Mouse (Mus musculus) midbrain, embryonic 15.5 days (tissue): ENCODE measurements around the gene Ganab. TPM values are rescaled to one million over a fixed set of nuclear protein-coding genes. Genes with fewer than 3 reads are reported as not detected.
A peak's percentile ranks its signal among the peaks of the same experiment; 100 is the strongest.

Experiments
- ATAC-seq: fragments of 200-750 bp; cut with Nextera tagmentation; replicated peaks from 2 replicates; pipeline ENCODE4 v1.8.0; 2017; ENCODE audit warnings: moderate TSS enrichment
- H3K27ac ChIP-seq: fragments of 300-500 bp; sonication (generic); 2 replicates; pipeline ENCODE4 v1.5.1; 2015; ENCODE audit warnings: mild to moderate bottlenecking, inconsistent platforms
- H3K27me3 ChIP-seq: fragments of 300-500 bp; sonication (generic); replicated peaks from 2 replicates; pipeline ENCODE4 v1.6.1; 2015; ENCODE audit warnings: inconsistent platforms
- H3K36me3 ChIP-seq: fragments of 300-500 bp; sonication (generic); replicated peaks from 2 replicates; pipeline ENCODE4 v1.6.1; 2015; ENCODE audit warnings: inconsistent platforms
- H3K4me1 ChIP-seq: fragments of 300-500 bp; sonication (generic); 2 replicates; pipeline ENCODE4 v1.6.1; 2015; ENCODE audit warnings: inconsistent platforms
- H3K4me2 ChIP-seq: fragments of 300-500 bp; sonication (generic); 2 replicates; pipeline ENCODE4 v1.6.1; 2015; ENCODE audit warnings: inconsistent platforms, mild to moderate bottlenecking, moderate library complexity
- H3K4me3 ChIP-seq: fragments of 300-500 bp; sonication (generic); 2 replicates; pipeline ENCODE4 v1.5.1; 2015; ENCODE audit warnings: mild to moderate bottlenecking, inconsistent platforms
- H3K9ac ChIP-seq: fragments of 300-500 bp; sonication (generic); 2 replicates; pipeline ENCODE4 v1.6.1; 2015; ENCODE audit warnings: mild to moderate bottlenecking, inconsistent platforms
- H3K9me3 ChIP-seq: fragments of 300-500 bp; sonication (generic); 2 replicates; pipeline ENCODE4 v1.6.1; 2016; ENCODE audit warnings: inconsistent platforms
- WGBS: fragments of 180-500 bp; shearing (Covaris S2); methylation state at CpG from one replicate; pipeline ENCODE4 v1.1.7; 2015; ENCODE audit warnings: mixed read lengths; 5-methylcytosine and 5-hydroxymethylcytosine counted together
- polyA plus RNA-seq: library from polyadenylated mRNA; unstranded; fragments of >200 nt; fragmentation: Nextera tagmentation; extraction: Ambion mirVana; gene quantifications from 2 replicates; pipeline ENCODE4 v1.2.1, GENCODE M21; 2015

Gene Ganab
- polyA plus RNA-seq, 1 experiment from 2014 or later = 88.8 TPM

DNA sequence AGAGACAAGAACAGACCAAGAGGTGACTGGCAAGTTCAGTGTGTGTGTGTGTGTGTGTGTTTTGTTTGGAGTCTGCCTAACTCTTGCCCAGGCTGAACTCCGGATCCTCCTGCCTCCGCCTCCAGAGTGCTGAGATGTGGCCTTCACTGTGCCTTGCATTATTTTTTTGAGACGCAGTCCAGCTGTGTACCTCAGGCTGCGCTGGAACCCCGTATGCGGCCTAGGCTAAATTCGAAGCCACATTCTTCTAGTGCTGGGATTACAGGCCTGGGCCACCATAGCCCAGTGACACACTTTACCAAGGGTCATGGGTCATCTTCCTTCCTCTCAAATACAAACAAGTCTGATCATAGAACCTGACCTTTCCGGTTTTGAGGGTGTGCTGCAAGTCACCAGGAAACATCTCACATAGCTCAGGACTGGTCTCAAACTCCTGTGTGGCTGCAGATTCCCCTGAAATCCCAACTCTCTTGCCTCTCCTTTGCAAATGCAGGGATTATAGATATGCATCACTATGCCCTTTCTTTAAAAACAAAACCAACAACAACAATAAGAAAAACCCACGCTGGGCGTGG, 25.5 kb upstream of the Ganab start:
- no peaks in the 10 kb centered on the region for H3K9me3 ChIP-seq
- no peaks in the 10 kb centered on the region for H3K27me3 ChIP-seq
- peaks cover 15% of the 10 kb centered on the region for H3K4me1 ChIP-seq
- peaks cover 28% of the 10 kb centered on the region for H3K36me3 ChIP-seq
- H3K4me2 ChIP-seq = peak overlapping the region; percentile 91
- H3K27ac ChIP-seq = no peak overlapping the region
- WGBS = 84% methylated on average over 10 of the region's 10 CpGs
- peak overlapping the region; percentile 93 for H3K4me3 ChIP-seq
- ATAC-seq = no peak
- peak overlapping the region; percentile 97 for H3K9ac ChIP-seq

DNA sequence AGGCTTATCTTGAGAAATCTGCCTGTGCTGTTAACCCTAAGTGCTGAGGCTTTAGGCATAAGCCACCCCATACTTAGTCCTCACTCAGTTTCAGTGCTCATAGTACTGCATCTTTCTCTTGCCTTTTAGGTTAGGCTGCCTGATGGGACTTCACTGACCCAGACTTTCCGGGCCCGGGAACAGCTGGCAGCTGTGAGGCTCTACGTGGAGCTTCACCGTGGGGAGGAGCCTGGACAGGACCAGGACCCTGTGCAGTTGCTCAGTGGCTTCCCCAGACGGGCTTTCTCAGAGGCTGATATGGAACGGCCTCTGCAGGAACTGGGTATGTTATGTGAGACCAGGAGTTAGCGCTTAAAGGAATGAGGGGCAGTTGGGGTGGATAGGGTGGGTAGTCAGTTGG, 22.8 kb upstream of the Ganab start:
- Histone ChIP-seq H3K9ac (no peak overlapping the region), H3K4me1 (peaks cover 23% of the 10 kb centered on the region), H3K36me3 (peaks cover 28% of the 10 kb centered on the region), H3K4me2 (no peak overlapping the region), H3K27ac (no peak overlapping the region), H3K4me3 (no peak overlapping the region), H3K27me3 (no peaks in the 10 kb centered on the region), H3K9me3 (no peaks in the 10 kb centered on the region)
- no peak for ATAC-seq
- WGBS = 93% methylated on average over 7 of the region's 7 CpGs

DNA sequence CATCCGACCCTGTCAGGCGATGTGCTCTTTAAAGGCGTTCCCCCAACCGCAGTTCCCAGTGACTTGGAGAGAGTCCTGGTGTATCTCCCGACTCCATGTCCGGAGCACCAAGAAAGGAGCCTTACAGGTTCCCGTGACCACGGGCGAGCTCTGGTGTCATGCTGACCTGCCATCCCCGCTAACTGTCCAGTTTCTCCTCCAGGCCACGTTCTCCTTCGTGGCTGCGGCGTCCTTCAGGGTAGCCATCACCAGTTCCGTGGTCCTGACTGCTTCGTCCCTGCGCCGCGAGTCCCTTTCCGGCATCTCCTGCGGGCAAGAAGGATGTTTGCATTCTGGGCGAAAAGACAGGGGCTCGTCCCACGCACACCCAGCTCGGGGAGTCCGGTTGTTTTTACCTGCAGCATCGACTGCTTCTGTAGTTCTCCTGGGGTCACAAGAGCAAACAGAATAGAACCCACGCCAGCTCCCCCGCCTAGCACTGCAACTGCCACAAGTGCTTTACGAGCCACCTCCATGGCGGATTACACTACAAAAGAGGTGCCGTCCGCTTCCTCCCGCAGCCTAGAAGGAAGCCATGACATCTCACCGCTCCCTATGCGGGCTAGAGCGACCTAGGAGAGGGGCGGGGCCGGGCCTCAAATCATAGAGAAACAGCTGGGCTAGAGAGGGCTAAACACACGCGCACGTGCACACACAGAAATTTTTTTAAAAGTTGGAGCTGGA, 17.4 kb upstream of the Ganab start, which contains the start of gene Uqcc3:
TSS of gene Uqcc3 (minus strand) at position 613 of the 723 bp plus-strand sequence.
- Histone ChIP-seq H3K27ac (peak within 1 kb of the TSS; percentile 84), H3K36me3 (peaks cover 6% of the 10 kb centered on the region; the same call in 1 of the 2 replicates), H3K4me2 (peak within 1 kb of the TSS; percentile 76), H3K4me1 (peaks cover 15% of the 10 kb centered on the region), H3K27me3 (no peaks in the 10 kb centered on the region), H3K9ac (peak within 1 kb of the TSS; percentile 79), H3K9me3 (no peaks in the 10 kb centered on the region), H3K4me3 (peak within 1 kb of the TSS; percentile 65)
- ATAC-seq = peak; percentile 98
- whole genome bisulfite sequencing = under 1% methylated on average over 42 of the region's 42 CpGs

DNA sequence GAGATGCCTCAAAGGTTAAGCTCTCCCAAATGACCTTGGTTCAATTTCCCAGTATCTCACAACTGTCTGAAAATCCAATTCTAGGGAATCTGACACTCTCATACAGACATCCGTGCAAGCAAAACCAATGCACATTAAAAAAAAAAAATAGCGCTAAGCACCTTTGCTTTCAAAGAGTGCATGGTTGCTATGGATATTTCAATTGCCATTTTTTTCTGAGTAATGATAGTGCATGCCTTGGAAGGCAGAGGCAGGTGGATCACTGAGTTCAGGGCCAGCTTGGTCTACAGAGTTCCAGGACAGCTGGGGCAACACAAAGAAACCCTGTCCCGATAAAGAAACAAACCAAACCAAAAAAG, 16.9 kb upstream of the Ganab start:
- H3K9ac ChIP-seq = peak overlapping the region; percentile 79
- H3K4me3 ChIP-seq = peak overlapping the region; percentile 65
- ATAC-seq = peak; percentile 26; the same call in 1 of the 2 replicates
- 9% methylated on average over 3 of the region's 3 CpGs for WGBS
- H3K4me1 ChIP-seq = peaks cover 15% of the 10 kb centered on the region
- peak overlapping the region; percentile 76 for H3K4me2 ChIP-seq
- peak overlapping the region; percentile 84; the same call in 1 of the 2 replicates for H3K27ac ChIP-seq
- no peaks in the 10 kb centered on the region for H3K9me3 ChIP-seq
- H3K36me3 ChIP-seq = 0 out of 2 replicates have a peak, but pooled peaks cover 4% of the 10 kb centered on the region
- no peaks in the 10 kb centered on the region for H3K27me3 ChIP-seq

DNA sequence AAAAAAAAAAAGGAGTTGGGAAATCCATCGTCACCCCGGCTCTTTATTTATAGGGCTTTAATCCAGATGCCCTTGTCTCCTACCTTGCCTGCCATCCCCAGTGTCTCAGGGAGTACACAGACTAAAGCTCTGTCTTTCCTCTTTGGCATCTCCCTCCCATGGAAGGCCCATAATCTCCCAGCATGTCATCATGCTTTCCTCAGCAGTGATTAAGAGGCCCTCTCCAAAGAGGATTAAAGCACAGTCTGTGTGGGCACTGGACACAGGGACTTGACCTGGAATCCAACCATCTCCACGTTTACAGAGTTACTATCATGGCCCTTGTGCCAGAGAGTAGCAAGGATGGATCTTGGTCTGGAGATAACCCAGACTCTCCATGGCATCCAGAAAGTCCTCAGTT, 14.3 kb upstream of the Ganab start, which contains the start of the genes Lbhd1 and Gm49403:
TSS of gene Lbhd1 (plus strand) at position 117 of the 400 bp plus-strand sequence.
TSS of gene Gm49403 (plus strand) at position 315 of the 400 bp plus-strand sequence.
- 71% methylated on average over 3 of the region's 3 CpGs for WGBS
- Histone ChIP-seq H3K27me3 (no peaks in the 10 kb centered on the region), H3K9me3 (no peaks in the 10 kb centered on the region), H3K9ac (no peak within 1 kb of the TSS), H3K4me2 (no peak within 1 kb of the TSS), H3K4me3 (no peak within 1 kb of the TSS), H3K4me1 (peaks cover 22% of the 10 kb centered on the region), H3K36me3 (no peaks in the 10 kb centered on the region), H3K27ac (no peak within 1 kb of the TSS)
- ATAC-seq = no peak

DNA sequence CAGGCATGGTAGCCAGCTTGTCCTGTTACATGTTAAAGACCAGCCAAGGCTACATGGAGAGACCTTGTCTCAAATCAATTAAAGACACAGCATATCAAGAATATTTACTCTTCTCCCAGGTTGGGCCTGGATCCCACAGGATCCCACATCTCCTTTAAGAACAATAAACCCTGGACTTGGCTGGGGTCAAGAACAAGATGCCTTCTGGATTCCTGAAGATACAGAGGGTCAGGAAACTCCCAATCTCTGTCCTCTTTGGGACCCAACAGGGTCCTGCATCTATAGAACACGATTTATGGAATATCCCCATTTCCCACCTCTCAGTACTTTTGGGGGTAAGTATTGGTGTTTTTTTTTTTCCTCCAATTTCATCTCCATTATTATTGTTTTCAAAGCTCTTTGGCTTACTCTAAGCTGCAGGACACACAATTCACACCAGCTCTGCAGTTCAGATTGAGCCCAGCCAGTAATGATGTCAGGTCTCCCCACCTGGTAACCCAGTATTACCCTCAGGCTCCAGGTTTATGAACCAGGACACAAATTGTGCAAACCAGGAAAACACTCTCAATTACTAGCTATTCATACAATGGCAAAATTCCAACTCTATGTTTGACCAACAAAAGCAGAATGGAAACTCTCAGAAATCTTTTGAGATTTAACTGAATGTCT, 10.8 kb upstream of the Ganab start:
- no peak overlapping the region for H3K27ac ChIP-seq
- H3K4me2 ChIP-seq = 0 out of 2 replicates have a peak overlapping the region, but pooled peaks have one; percentile 79
- ATAC-seq = no peak
- H3K27me3 ChIP-seq = no peaks in the 10 kb centered on the region
- 47% methylated on average over 1 of the region's 1 CpGs for WGBS
- H3K4me3 ChIP-seq = no peak overlapping the region
- no peak overlapping the region for H3K9ac ChIP-seq
- H3K4me1 ChIP-seq = peaks cover 15% of the 10 kb centered on the region
- 0 out of 2 replicates have a peak, but pooled peaks cover 6% of the 10 kb centered on the region for H3K36me3 ChIP-seq
- H3K9me3 ChIP-seq = no peaks in the 10 kb centered on the region

DNA sequence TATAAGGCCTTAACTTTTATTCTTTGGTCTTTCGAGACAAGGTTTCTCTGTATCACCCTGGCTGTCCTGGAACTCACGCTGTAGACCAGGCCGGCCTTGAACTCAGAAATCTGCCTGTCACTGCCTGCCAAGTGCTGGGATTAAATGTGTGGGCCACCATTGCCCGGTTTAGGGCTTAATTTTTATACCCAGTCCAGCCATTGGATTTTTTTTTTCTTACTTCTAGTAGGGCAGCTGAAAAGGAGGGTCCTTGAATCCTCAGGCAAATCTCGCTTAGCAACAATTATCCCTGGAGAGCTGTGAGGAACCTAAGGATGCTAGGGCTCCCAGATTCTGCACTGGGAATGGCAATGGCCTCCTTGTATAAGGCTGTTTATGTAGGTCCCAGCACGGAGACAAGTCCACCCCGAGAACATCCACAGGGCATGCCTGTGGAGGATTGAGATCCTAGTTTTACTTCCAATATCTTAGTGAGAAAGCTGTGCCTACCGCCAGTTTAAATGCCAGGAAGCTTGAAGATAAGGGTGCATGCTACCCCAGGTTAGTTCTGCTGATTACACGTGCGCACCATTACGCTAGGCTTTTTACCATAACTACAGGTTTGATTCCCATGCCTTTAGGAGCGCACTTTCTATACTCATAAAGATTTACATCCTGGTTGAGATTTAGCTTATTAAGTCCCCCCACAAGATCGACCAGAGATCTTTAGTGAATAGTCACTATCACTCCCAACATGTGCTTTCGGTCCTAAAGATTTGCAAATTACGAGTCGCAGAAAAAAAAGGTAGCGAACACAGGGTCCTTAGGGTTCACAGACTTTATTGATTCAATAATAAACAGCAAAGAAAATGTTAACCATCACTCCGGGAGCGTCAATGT, 10.0 kb upstream of the Ganab start:
- H3K4me3 ChIP-seq = peak overlapping the region; percentile 65
- 14% methylated on average over 19 of the region's 19 CpGs for WGBS
- no peaks in the 10 kb centered on the region for H3K27me3 ChIP-seq
- H3K4me1 ChIP-seq = peaks cover 20% of the 10 kb centered on the region
- peak overlapping the region; percentile 61 for H3K9ac ChIP-seq
- no peaks in the 10 kb centered on the region for H3K9me3 ChIP-seq
- H3K4me2 ChIP-seq = peak overlapping the region; percentile 79
- ATAC-seq = no peak
- H3K27ac ChIP-seq = peak overlapping the region; percentile 85
- 0 out of 2 replicates have a peak, but pooled peaks cover 6% of the 10 kb centered on the region for H3K36me3 ChIP-seq

DNA sequence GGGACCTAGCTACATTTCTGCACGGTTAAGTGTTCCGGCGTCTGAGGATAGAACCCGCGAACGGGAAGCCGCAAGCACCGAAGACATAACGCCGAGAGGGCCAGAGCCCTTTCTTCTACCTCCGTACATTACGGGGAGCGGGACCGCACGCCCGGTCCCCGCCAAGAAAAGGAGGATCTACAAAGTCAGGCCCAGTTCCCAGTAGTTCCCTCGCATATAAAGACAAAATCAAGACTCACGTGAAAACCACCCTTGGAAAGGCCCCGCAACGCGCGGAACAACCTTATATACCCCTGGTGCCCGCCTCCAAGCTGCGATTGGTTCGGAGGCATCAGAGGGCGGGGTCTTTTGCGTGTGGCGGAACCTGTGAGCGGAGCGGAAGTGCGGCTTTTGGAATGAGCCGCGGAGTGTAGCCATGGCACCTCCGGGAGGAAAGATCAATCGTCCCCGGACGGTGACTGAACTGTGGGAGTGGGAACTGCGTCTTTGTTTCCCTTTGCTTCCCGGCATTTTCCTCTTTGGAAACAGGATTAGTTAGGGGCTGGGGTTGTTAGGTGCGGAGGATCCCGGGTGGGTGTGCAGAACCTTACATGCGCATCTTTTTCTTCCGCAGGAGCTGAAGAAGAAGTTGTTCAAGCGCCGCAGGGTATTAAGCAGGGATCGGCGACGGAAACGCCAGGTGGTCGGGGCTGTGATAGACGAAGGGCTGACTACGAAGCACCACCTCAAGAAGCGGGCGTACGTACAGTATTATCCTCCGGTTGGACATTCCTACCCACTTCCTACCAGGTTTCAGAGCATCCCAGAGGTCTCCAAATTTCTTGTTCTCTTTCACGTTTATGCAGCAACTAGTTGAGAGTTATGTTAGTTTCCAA, 9.1 kb upstream of the Ganab start, which contains the start of the genes 1810009A15Rik and Gm49416:
TSS of gene 1810009A15Rik (plus strand) at position 343 of the 875 bp plus-strand sequence.
TSS of gene Gm49416 (plus strand) at position 416 of the 875 bp plus-strand sequence.
- WGBS = 1% methylated on average over 58 of the region's 58 CpGs
- Histone ChIP-seq H3K9me3 (no peaks in the 10 kb centered on the region), H3K27me3 (no peaks in the 10 kb centered on the region), H3K9ac (peak within 1 kb of the TSS; percentile 61), H3K36me3 (0 out of 2 replicates have a peak, but pooled peaks cover 6% of the 10 kb centered on the region), H3K4me3 (peak within 1 kb of the TSS; percentile 65), H3K4me1 (peaks cover 25% of the 10 kb centered on the region), H3K27ac (peak within 1 kb of the TSS; percentile 85), H3K4me2 (peak within 1 kb of the TSS; percentile 79)
- ATAC-seq = peak; percentile 96

DNA sequence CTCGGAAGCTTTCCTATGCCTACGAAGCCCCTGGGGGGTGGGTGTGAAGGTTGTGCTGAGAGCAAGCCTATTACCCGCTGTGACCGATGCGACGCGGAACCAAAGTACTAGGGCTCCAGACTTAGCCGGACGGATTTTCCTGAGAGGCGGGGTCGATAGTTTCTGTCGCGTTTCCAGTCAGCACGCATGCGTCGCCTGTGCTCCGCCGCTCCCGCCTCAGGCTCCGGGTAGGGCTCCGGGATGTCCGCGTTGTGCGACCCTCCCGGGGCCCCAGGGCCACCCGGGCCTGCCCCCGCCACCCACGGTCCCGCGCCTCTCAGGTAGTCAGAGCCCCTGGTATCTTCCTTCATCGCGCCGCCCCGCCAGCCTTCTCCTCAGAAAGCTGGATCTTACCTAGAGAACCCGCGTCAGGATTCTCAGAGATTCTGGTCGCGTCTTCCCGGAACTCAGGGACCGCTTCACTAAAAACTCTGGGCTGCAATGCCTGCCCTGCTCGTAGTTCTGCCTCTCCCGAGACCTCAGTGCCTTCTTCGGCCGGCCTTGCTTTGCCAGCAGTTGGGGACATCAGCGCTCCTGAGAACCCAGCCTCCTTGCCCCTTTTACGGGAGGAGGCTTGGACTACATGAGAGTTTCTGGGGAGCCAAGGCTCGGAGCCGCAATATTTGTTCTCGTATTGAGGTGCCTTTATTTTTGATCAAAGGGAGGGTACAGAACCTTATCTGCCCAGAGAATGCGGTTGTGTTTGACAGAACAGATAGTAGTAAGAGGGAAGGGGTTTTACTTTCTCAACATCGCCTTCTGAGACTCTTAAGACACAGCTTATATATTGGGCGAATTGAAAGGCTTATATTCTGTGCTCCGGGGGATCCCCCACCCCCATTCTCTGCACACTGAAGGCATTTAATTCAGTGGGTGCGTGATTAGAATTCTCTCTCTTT, 4.8 kb upstream of the Ganab start, which contains the start of gene Ints5:
TSS of gene Ints5 (plus strand) at position 177 of the 938 bp plus-strand sequence.
- ATAC-seq = peak; percentile 48
- 0 out of 2 replicates have a peak, but pooled peaks cover 13% of the 10 kb centered on the region for H3K36me3 ChIP-seq
- WGBS = 2% methylated on average over 54 of the region's 54 CpGs
- peak within 1 kb of the TSS; percentile 93 for H3K4me3 ChIP-seq
- peak within 1 kb of the TSS; percentile 96 for H3K4me2 ChIP-seq
- no peaks in the 10 kb centered on the region for H3K27me3 ChIP-seq
- H3K9me3 ChIP-seq = no peaks in the 10 kb centered on the region
- H3K9ac ChIP-seq = peak within 1 kb of the TSS; percentile 96
- peaks cover 37% of the 10 kb centered on the region for H3K4me1 ChIP-seq
- H3K27ac ChIP-seq = peak within 1 kb of the TSS; percentile 91
